Mouse (Mus musculus) layer of hippocampus, postnatal 14 days (tissue): ENCODE data around the gene Olfr814. TPM values are rescaled to one million over a fixed set of nuclear protein-coding genes. Genes with fewer than 3 reads are reported as not detected.
"Not testable (repeated sequence)": the region's sequence is repeated elsewhere in the genome, so short reads cannot be mapped to it uniquely, and the experiment has no call there.

Experiments
- DNase-seq, 2 experiments: peaks; one replicate each; pipeline ENCODE4 v3.0.0; 2021 to 2022; ENCODE audit warnings: low spot score in 2 of 2, mixed read lengths in 1 of 2
- long read RNA-seq, 2 experiments: library from polyadenylated mRNA; stranded (forward); transcript quantifications; one replicate each; pipeline ENCODE4 v2.0.0; 2021
- total RNA-seq, 2 experiments: library from RNA; stranded (reverse); gene quantifications; 2 replicates each; pipeline ENCODE4 v1.2.3; 2021

The Olfr814 gene
- total RNA-seq, result not detected
- long read RNA-seq, experiment 1, result 0 reads
- long read RNA-seq, experiment 2, result 0 reads

DNA sequence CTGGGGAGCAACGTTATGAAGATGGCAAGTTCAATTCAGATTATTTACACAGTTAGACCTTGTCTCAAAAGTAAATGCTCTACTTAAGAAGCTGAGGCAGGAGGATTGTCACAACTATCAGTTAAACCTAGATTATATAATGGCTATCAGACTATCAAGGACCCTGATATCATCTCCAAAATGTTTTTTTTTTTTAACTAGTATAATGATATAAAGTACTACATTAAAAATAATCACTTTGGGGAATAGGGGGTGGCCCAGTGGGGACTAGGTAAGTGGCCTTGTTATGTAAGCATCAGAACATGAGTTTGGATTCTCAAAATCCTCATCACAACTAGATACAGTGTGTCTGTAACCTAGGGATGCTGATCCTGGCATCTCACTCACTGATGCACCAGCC is at the start of gene Olfr814:
Olfr814 (minus strand) TSS at position 101 of the 400 bp plus-strand sequence.
- DNase-seq, result not testable (repeated sequence)

DNA sequence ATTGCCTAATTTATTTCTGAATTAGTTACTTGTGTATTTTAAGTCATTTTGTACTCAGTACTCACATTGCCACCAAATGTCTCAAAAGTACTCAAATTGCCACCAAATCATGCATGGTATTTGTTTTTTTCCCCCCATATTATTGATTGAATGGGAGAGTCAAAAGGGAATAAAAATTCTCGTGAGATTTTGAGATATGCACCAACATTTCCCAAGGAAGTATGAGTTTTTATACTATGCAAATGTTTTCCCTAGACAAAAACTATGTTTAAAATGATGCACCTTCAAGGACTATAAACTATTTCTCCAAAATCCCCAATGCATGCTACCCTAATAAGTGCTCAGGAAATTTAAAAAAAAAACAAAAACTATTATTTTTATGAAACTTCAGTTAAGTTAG is 35.8 kb upstream of the Olfr814 start, which contains the start of gene Olfr816:
Olfr816 (minus strand) TSS at position 101 of the 400 bp plus-strand sequence.
- DNase-seq, result no peak

DNA sequence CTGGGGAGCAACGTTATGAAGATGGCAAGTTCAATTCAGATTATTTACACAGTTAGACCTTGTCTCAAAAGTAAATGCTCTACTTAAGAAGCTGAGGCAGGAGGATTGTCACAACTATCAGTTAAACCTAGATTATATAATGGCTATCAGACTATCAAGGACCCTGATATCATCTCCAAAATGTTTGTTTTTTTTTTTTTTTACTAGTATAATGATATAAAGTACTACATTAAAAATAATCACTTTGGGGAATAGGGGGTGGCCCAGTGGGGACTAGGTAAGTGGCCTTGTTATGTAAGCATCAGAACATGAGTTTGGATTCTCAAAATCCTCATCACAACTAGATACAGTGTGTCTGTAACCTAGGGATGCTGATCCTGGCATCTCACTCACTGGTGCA is 26.1 kb upstream of the Olfr814 start, which contains the start of gene Olfr815:
Olfr815 (minus strand) TSS at position 101 of the 400 bp plus-strand sequence.
- DNase-seq, result not testable (repeated sequence)

DNA sequence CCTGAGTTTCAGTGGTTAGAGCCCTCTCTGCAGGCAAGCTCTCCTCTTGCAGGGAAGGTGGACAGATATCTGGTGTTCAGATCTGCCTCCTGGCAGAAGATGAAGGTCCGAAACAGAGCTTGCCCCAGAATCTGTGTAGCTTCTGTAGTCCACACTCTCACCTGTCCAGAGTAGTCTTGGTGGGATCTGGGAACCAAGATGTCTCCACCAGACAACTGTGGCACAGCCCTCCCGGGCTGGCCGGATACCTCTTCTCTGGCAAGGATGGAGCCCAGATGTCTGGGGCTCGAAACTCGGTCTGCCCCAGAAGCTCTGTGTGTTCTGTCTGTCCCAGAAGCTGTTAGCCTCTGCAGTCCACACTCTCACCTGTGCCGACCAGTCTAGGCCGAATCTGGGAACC is 6.3 kb upstream of the Olfr814 start:
- DNase-seq, result no peak

DNA sequence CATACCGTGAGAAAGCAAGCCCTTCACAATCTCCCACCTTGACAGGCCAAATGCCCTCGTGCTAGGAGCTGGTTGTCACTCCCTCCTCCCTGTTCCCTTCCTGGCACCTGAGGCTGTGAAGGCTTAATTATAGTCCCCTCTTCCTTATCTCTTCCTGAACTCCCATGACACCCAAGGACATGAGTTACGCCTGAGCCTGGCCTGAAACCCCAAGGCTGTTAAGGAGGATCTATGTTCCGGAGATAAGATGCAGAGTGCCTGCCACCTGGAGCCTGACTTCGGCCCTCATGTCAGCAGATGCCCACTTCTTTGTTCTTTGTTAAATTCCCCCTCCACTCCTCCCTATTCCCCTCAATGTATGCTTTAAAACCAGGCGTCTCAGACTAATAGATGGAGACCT is 5.8 kb upstream of the Olfr814 start:
- DNase-seq, result not testable (repeated sequence)

DNA sequence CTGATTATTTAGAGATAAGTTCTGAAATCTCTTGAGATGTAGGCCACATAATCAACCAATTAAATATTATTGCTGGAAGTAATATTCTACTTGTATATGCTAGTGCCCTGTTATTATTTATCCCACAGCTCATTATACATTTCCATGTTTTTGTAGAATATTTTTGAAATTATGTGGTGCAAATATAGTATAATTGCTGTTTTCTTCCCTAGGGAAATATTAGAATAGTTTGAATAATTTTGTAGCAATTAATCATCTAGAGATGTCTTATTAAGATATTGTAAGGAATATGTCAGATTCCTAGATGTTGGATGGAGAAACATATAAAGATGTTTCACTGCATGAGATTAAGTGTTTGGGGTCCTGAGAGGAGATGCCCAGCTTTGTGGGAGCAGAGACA is 24.6 kb downstream of the Olfr814 start, which contains the start of gene Olfr813:
Olfr813 (plus strand) TSS at position 301 of the 400 bp plus-strand sequence.
- no peak for DNase-seq

DNA sequence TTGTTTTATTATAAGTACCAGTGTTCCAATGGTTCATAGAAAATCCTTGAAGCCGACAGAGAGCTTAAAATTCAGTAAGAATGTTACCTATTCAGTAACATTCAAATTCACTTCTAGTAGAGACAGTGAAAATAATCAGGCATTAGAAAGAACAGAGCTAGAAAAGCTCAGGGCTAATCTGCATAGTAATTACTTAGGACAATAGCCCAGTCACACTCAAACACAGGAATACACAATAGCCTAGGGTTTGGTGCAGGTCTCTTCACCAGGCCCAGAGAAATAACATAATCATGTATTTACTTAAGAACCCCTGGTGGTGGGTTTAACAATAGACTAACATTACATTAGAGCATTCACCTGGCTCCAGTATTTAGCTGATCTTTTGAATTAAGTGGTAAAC is 32.3 kb downstream of the Olfr814 start:
- DNase-seq, result no peak

DNA sequence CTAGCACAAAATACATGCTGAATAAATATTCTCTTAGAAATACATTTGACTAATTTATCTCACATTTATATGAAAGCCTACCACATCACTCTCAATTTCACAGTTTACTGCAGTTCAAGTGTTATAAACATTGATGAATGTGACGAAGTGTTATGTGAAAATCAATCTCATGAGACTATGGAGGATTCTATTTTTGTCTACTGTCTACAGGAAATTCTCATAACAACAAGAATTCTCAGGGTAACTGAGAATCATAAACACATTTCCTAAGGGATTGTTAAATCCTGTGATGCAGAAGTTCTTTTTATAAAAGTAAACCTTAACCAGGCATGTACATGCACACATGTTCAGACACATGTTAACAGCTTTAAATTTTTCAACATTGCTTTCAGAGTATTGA is 33.7 kb downstream of the Olfr814 start, which contains the start of gene Olfr812:
Olfr812 (minus strand) TSS at position 101 of the 400 bp plus-strand sequence.
- DNase-seq, result no peak

Other genes starting within 250 kb of the Olfr814 start
- gene Olfr799, start 242.4 kb downstream of the Olfr814 start, total RNA-seq, result not detected
- gene Olfr800, start 222.2 kb downstream of the Olfr814 start, total RNA-seq, result not detected
- not detected for gene Olfr801, start 206.0 kb downstream of the Olfr814 start, total RNA-seq
- under 1 TPM; 0.10 to 0.18 TPM for gene Olfr802, start 191.7 kb downstream of the Olfr814 start, total RNA-seq
- not detected for gene Olfr803, start 185.6 kb downstream of the Olfr814 start, total RNA-seq
- not detected for gene Olfr804, start 176.6 kb downstream of the Olfr814 start, total RNA-seq
- not detected for gene Olfr805, start 150.5 kb downstream of the Olfr814 start, total RNA-seq
- gene Olfr806, start 137.9 kb downstream of the Olfr814 start, total RNA-seq, result not detected
- gene Olfr807, start 122.1 kb downstream of the Olfr814 start, total RNA-seq, result not detected
- not detected for gene Olfr808, start 114.4 kb downstream of the Olfr814 start, total RNA-seq
- not detected for gene Olfr809, start 105.2 kb downstream of the Olfr814 start, total RNA-seq
- not detected for gene Olfr810, start 84.9 kb downstream of the Olfr814 start, total RNA-seq
- not detected for gene Olfr811, start 75.5 kb downstream of the Olfr814 start, total RNA-seq
- not detected for gene Olfr812, start 33.8 kb downstream of the Olfr814 start, total RNA-seq
- not detected for gene Olfr813, start 24.5 kb downstream of the Olfr814 start, total RNA-seq
- gene Olfr815, start 26.0 kb upstream of the Olfr814 start, total RNA-seq, result not detected
- gene Olfr816, start 35.7 kb upstream of the Olfr814 start, total RNA-seq, result not detected
- gene Olfr818, start 69.2 kb upstream of the Olfr814 start, total RNA-seq, result not detected
- gene Olfr819, start 87.4 kb upstream of the Olfr814 start, total RNA-seq, result not detected
- not detected for gene Olfr247, start 96.3 kb upstream of the Olfr814 start, total RNA-seq
- not detected for gene Gm10310, start 105.2 kb upstream of the Olfr814 start, total RNA-seq
- gene Olfr820, start 132.8 kb upstream of the Olfr814 start, total RNA-seq, result not detected
- gene Olfr821, start 150.5 kb upstream of the Olfr814 start, total RNA-seq, result not detected
- not detected for gene Olfr822, start 191.4 kb upstream of the Olfr814 start, total RNA-seq
- gene Olfr823, start 235.5 kb upstream of the Olfr814 start, total RNA-seq, result not detected